Mouse (Mus musculus) liver, adult 2 months (tissue): ENCODE measurements at regions not wholly inside any gene's neighbourhood (a gene's known extent, or its start where the extent isn't known, plus 50 kb on each side); places are given as distances from the start of the nearest gene placed in this dataset.

Experiments used
- DNase-seq: peaks from one replicate; pipeline ENCODE4 v3.0.0-alpha.2; 2011; ENCODE audit warnings: low read depth, low spot score; ENCODE audit errors: extremely low read depth
- H3K27ac ChIP-seq: fragments of 200-500 bp; replicated peaks from 2 replicates; pipeline ENCODE4 v1.5.1; 2012; ENCODE audit warnings: low read depth, mild to moderate bottlenecking, control low read depth, inconsistent platforms, low read length; ENCODE audit not compliant: insufficient read depth
- H3K27me3 ChIP-seq: fragments of 200-500 bp; 2 replicates; pipeline ENCODE4 v1.6.1; 2012; ENCODE audit warnings: mild to moderate bottlenecking, moderate library complexity, low read length, inconsistent platforms; ENCODE audit not compliant: control insufficient read depth, insufficient read depth
- H3K36me3 ChIP-seq: fragments of 200-500 bp; 2 replicates; pipeline ENCODE4 v1.6.1; 2012; ENCODE audit warnings: low read length, inconsistent platforms; ENCODE audit not compliant: control insufficient read depth, insufficient read depth
- H3K4me1 ChIP-seq: fragments of 200-500 bp; 2 replicates; pipeline ENCODE4 v1.6.1; 2011; ENCODE audit warnings: low read length; ENCODE audit not compliant: control insufficient read depth, insufficient read depth
- H3K4me3 ChIP-seq: fragments of 200-500 bp; 2 replicates; pipeline ENCODE4 v1.5.1; 2011; ENCODE audit warnings: low read depth, mild to moderate bottlenecking, control low read depth, low read length, moderate library complexity; ENCODE audit not compliant: insufficient read depth
- H3K79me2 ChIP-seq: fragments of 200-500 bp; 2 replicates; pipeline ENCODE4 v1.6.1; 2012; ENCODE audit warnings: inconsistent platforms, mild to moderate bottlenecking, low read length, moderate library complexity; ENCODE audit not compliant: control insufficient read depth, insufficient read depth
- H3K9ac ChIP-seq: fragments of 200-500 bp; 2 replicates; pipeline ENCODE4 v1.6.1; 2012; ENCODE audit warnings: low read depth, mild to moderate bottlenecking, control low read depth, inconsistent platforms, low read length
- CTCF ChIP-seq: fragments of 200-500 bp; IDR thresholded peaks from 2 replicates; pipeline ENCODE4 v1.5.1; 2011; ENCODE audit warnings: low read depth, low read length, control low read depth
- POLR2A ChIP-seq: fragments of 200-500 bp; IDR thresholded peaks from 2 replicates; pipeline ENCODE4 v1.6.1; 2011; ENCODE audit warnings: low read length, control low read depth; ENCODE audit not compliant: insufficient read depth; ENCODE audit errors: extremely low read depth
- WGBS: fragments of 180-500 bp; shearing (Covaris S2); methylation state at CpG from one replicate; pipeline ENCODE4 v1.1.7; 2018; 5-methylcytosine and 5-hydroxymethylcytosine counted together

GRCm38 (mm10) chr2:167742479-167742878 is 52.9 kb upstream of the Tmem189 start:
- Histone ChIP-seq H3K36me3 (no peaks in the 10 kb centered on the region), H3K4me1 (no peaks in the 10 kb centered on the region; the same call in 1 of the 2 replicates), H3K9ac (no peak overlapping the region), H3K4me3 (no peak overlapping the region), H3K27ac (no peak overlapping the region), H3K27me3 (no peaks in the 10 kb centered on the region), H3K79me2 (no peaks in the 10 kb centered on the region)
- no peak for TF ChIP-seq CTCF
- TF ChIP-seq POLR2A = no peak
- DNase-seq = no peak
- 78% methylated on average over 6 of the region's 6 CpGs for WGBS

- Histone ChIP-seq H3K9ac (no peak overlapping the region), H3K27ac (no peak overlapping the region), H3K4me3 (no peak overlapping the region), H3K27me3 (no peaks in the 10 kb centered on the region), H3K79me2 (no peaks in the 10 kb centered on the region), H3K4me1 (no peaks in the 10 kb centered on the region; the same call in 1 of the 2 replicates), H3K36me3 (no peaks in the 10 kb centered on the region)
- no peak for TF ChIP-seq CTCF
- TF ChIP-seq POLR2A = no peak
- WGBS = 61% methylated on average over 6 of the region's 6 CpGs
- DNase-seq = no peak
These were observed 51.0 kb upstream of the Tmem189 start for GRCm38 (mm10) chr2:167740516-167741189.
